Mouse (Mus musculus) liver, embryonic 14.5 days (tissue): ENCODE data around the gene 4930535I16Rik. TPM values are rescaled to one million over a fixed set of nuclear protein-coding genes. Genes with fewer than 3 reads are reported as not detected.
A peak's percentile ranks its signal among the peaks of the same experiment; 100 is the strongest.

Experiments used
- ATAC-seq: fragments of 200-750 bp; cut with Nextera tagmentation; 2 replicates; pipeline ENCODE4 v1.8.0; 2017; ENCODE audit warnings: moderate number of reproducible peaks, mild to moderate bottlenecking, moderate library complexity; ENCODE audit not compliant: insufficient read depth
- DNase-seq, 3 experiments: peaks; one replicate each; pipeline ENCODE4 v3.0.0-alpha.2; 2012 to 2013; ENCODE audit warnings: low read depth in 3 of 3, low spot score in 3 of 3
- H3K27ac ChIP-seq: fragments of 300-500 bp; sonication (generic); 2 replicates; pipeline ENCODE4 v1.5.1; 2014; ENCODE audit warnings: moderate library complexity, mild to moderate bottlenecking, control low read depth, inconsistent platforms
- H3K27me3 ChIP-seq: fragments of 300-500 bp; sonication (generic); 2 replicates; pipeline ENCODE4 v1.6.1; 2014; ENCODE audit warnings: mild to moderate bottlenecking, low read length, moderate library complexity; ENCODE audit not compliant: control insufficient read depth, insufficient read depth
- H3K36me3 ChIP-seq: fragments of 300-500 bp; sonication (generic); replicated peaks from 2 replicates; pipeline ENCODE4 v1.6.1; 2014; ENCODE audit warnings: low read depth; ENCODE audit not compliant: control insufficient read depth, insufficient read depth
- H3K4me1 ChIP-seq, 2 experiments: fragments of 200-500 bp in 1 of 2; fragments of 300-500 bp in 1 of 2; sonication (generic) in 1 of 2; replicated peaks; 2 replicates each; pipeline ENCODE4 v1.6.1; 2012 to 2014; ENCODE audit warnings: antibody characterized with exemption in 1 of 2, inconsistent platforms in 1 of 2, low read length in 1 of 2; ENCODE audit not compliant: control insufficient read depth in 2 of 2, insufficient read depth in 2 of 2
- H3K4me2 ChIP-seq: fragments of 300-500 bp; sonication (generic); 2 replicates; pipeline ENCODE4 v1.6.1; 2014; ENCODE audit warnings: low read depth, mild to moderate bottlenecking, control low read depth, moderate library complexity
- H3K4me3 ChIP-seq, 2 experiments: fragments of 200-500 bp in 1 of 2; fragments of 300-500 bp in 1 of 2; sonication (generic) in 1 of 2; 2 replicates each; pipeline ENCODE4 v1.5.1; 2012 to 2014; ENCODE audit warnings: low read depth in 2 of 2, low read length in 2 of 2, mild to moderate bottlenecking in 2 of 2, control low read depth in 1 of 2, inconsistent platforms in 1 of 2, moderate library complexity in 1 of 2; ENCODE audit not compliant: insufficient read depth in 1 of 2
- H3K9ac ChIP-seq: fragments of 300-500 bp; sonication (generic); replicated peaks from 2 replicates; pipeline ENCODE4 v1.6.1; 2014; ENCODE audit warnings: mild to moderate bottlenecking, control low read depth, moderate library complexity
- H3K9me3 ChIP-seq: fragments of 300-500 bp; sonication (generic); 2 replicates; pipeline ENCODE4 v1.6.1; 2016; ENCODE audit warnings: low read length, mixed read lengths; ENCODE audit not compliant: control insufficient read depth
- CTCF ChIP-seq: IDR thresholded peaks from 2 replicates; pipeline ENCODE4 v1.5.1; 2016; ENCODE audit warnings: antibody characterized with exemption, low read depth, control low read depth
- EP300 ChIP-seq: IDR thresholded peaks from 2 replicates; pipeline ENCODE4 v1.6.1; 2016; ENCODE audit warnings: antibody characterized with exemption, low read depth
- WGBS: fragments of 180-500 bp; shearing (Covaris S2); extraction: QIAGEN DNeasy Blood & Tissue Kit; methylation state at CpG from one replicate; pipeline ENCODE4 v1.1.7; 2014; ENCODE audit not compliant: insufficient replicate concordance; 5-methylcytosine and 5-hydroxymethylcytosine counted together
- polyA plus RNA-seq, 2 experiments: library from polyadenylated mRNA; depleted of rRNA in 1 of 2; stranded (reverse) in 1 of 2; unstranded in 1 of 2; fragments of >200 nt; fragmentation: Nextera tagmentation in 1 of 2; extraction: Ambion mirVana in 1 of 2; gene quantifications; 2 replicates each; pipeline versions ENCODE4 v1.2.1 to v1.2.3; 2012 to 2014

The 4930535I16Rik gene
- polyA plus RNA-seq (2012; rRNA removed) (not detected in 2 replicates), polyA plus RNA-seq (2014; fragmentation: Nextera tagmentation; extraction: Ambion mirVana) (not detected in 2 replicates)

DNA sequence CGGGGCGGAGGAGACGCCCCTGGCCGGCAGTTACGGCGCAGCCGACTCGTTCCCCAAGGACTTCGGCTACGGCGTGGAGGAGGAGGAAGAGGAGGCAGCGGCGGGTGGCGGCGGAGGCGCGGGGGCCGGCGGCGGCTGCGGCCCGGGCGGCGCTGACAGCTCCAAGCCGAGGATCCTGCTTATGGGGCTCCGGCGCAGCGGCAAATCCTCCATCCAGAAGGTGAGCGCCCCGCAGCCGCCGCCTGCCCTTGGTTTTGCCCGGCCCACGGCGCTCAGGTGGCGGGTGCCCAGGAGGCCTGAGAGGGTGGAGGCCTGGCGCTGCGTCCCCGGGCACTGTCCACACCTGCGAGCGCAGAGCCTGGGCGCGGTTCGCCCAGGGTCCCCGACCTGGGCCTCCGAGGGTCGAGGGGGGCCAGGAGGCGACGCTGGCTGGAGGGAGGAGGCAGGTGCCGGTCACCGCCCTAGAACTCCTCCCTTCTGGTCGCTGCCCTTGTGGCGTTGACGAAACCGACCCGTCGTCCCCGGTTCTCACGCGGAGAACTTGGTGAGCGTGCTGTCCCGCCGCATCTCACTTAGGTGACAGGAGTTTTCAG, at the start of gene 4930535I16Rik:
Gene 4930535I16Rik (minus strand): TSS at position 475 of the 593 bp plus-strand sequence.
- H3K36me3 ChIP-seq, result peaks cover 19% of the 10 kb centered on the region
- H3K27ac ChIP-seq, result peak within 1 kb of the TSS; percentile 63
- TF ChIP-seq CTCF (no peak), EP300 (no peak)
- H3K9ac ChIP-seq, result peak within 1 kb of the TSS; percentile 92
- no peaks in the 10 kb centered on the region for H3K9me3 ChIP-seq
- peak within 1 kb of the TSS; percentile 81 for H3K4me2 ChIP-seq
- H3K4me3 ChIP-seq, result peak within 1 kb of the TSS; percentile 73 to 92
- peak in 1 of 3 experiments; percentile 54 for DNase-seq
- H3K27me3 ChIP-seq, result no peaks in the 10 kb centered on the region
- peaks cover 11 to 16% of the 10 kb centered on the region in 2 experiments for H3K4me1 ChIP-seq
- peak; percentile 55 for ATAC-seq
- WGBS, result under 1% methylated on average over 63 of the region's 63 CpGs

DNA sequence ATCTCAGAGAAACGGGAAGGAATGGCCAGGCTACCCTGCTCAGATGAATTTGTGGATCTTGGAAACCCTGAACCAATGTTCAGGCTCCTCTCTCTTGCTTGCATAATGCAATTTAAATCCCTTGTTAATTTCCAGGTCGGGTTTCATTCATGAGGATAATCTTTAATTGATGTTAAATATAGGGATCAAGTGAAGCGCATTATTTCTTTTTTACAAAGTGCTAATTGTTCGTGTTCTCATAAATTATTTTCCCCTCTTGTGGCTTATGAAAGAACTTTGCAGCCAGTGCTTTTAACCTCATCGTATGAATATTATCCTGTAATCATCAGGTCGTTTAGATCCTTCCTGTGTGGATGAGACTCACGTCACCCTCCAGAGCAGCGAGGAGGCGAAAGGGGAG, 44.9 kb upstream of the 4930535I16Rik start:
- DNase-seq, result no peak

DNA sequence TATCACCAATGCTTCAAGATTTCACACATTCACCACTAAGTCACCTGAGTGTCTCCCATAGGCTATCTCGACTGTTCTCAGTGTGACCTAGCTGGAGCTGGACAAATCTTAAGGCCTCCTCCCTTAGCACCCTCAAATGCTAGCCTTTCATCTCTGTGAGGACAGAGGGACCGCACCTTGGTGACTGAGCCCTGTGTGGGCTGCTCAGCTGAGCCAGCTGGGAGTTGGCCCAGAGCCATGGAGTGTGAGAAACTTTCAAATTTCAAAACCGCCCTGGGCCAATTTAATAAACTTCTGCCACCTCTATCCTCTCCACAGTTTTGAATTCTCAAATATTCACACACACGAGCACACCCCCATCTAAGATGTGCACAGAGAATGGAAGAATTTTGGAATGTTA, 43.1 kb upstream of the 4930535I16Rik start:
- TF ChIP-seq CTCF, result no peak
- no peak for TF ChIP-seq EP300
- H3K4me3 ChIP-seq, result no peak overlapping the region
- H3K27me3 ChIP-seq, result no peaks in the 10 kb centered on the region; the same call in none of the 2 replicates
- WGBS, result 46% methylated on average over 4 of the region's 4 CpGs
- H3K4me1 ChIP-seq, result peaks cover 0 to 5% of the 10 kb centered on the region in 2 experiments; a peak in 1 of 4 replicates
- no peak overlapping the region for H3K9ac ChIP-seq
- H3K9me3 ChIP-seq, result no peaks in the 10 kb centered on the region
- ATAC-seq (no peak), DNase-seq (no peak)
- H3K4me2 ChIP-seq, result no peak overlapping the region
- H3K27ac ChIP-seq, result no peak overlapping the region
- no peaks in the 10 kb centered on the region for H3K36me3 ChIP-seq

More for the DNA sequence above, 44.9 kb upstream of the 4930535I16Rik start:
- TF ChIP-seq EP300 (no peak), CTCF (no peak)
- no peaks in the 10 kb centered on the region for H3K9me3 ChIP-seq
- H3K4me1 ChIP-seq, result peaks cover 0 to 4% of the 10 kb centered on the region in 2 experiments; a peak in 2 of 4 replicates
- no peaks in the 10 kb centered on the region for H3K27me3 ChIP-seq
- no peak for ATAC-seq
- no peak overlapping the region for H3K27ac ChIP-seq
- H3K9ac ChIP-seq, result no peak overlapping the region
- H3K4me3 ChIP-seq, result no peak overlapping the region
- H3K36me3 ChIP-seq, result no peaks in the 10 kb centered on the region
- no peak overlapping the region for H3K4me2 ChIP-seq
- 58% methylated on average over 9 of the region's 9 CpGs for WGBS

DNA sequence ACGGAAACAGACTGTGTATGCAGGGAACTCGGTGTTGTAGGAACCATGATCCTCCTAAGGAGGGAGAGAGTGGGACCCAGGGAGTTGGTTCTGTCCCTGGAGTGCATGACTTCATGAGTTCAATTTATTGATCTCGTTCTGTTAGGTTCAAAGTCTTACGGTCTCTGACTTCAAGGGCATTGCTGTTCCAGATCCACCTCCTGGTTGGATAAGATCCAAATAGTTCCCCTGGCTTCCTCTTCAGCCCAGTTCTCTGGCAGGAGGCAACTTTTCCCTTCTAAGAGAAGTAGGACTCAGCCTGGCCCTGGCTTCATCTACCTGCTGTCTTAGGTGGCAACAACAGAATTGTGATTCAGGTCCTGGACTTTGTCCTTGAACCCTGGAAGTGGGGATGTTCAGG, 40.1 kb upstream of the 4930535I16Rik start:
- DNase-seq, result no peak
- Histone ChIP-seq H3K4me3 (no peak overlapping the region), H3K27ac (no peak overlapping the region), H3K9ac (no peak overlapping the region), H3K9me3 (no peaks in the 10 kb centered on the region), H3K4me1 (peaks cover 0 to 5% of the 10 kb centered on the region in 2 experiments; a peak in 1 of 4 replicates), H3K4me2 (no peak overlapping the region), H3K27me3 (no peaks in the 10 kb centered on the region; the same call in none of the 2 replicates), H3K36me3 (no peaks in the 10 kb centered on the region)
- 45% methylated on average over 4 of the region's 4 CpGs for WGBS
- no peak for ATAC-seq
- no peak for TF ChIP-seq CTCF
- no peak for TF ChIP-seq EP300

DNA sequence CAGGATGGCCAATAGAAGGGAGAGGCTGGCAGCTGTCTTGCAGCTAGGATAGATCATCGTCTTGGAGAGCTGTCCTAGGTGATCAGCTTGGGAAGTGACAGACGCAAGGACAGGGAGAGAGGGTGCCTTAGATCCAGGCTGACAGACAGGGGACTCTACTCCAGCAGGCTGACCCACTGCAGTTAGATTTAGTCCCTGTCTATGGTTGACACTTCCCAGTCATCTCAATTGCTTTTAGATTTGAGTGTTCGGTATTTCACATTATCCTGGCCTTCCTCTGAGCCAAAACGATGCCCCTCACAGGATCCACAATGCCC, 39.6 kb upstream of the 4930535I16Rik start:
- H3K4me2 ChIP-seq, result no peak overlapping the region
- no peak overlapping the region for H3K9ac ChIP-seq
- DNase-seq (no peak), ATAC-seq (no peak)
- no peaks in the 10 kb centered on the region for H3K9me3 ChIP-seq
- H3K4me1 ChIP-seq, result peaks cover 0 to 5% of the 10 kb centered on the region in 2 experiments; a peak in 1 of 4 replicates
- H3K27me3 ChIP-seq, result no peaks in the 10 kb centered on the region; the same call in none of the 2 replicates
- WGBS, result 46% methylated on average over 4 of the region's 4 CpGs
- no peak for TF ChIP-seq CTCF
- no peak for TF ChIP-seq EP300
- no peaks in the 10 kb centered on the region for H3K36me3 ChIP-seq
- H3K4me3 ChIP-seq, result no peak overlapping the region
- no peak overlapping the region for H3K27ac ChIP-seq
